Mouse (Mus musculus) left cerebral cortex, postnatal 36 days (tissue): ENCODE results near the gene Adamts3. TPM values are rescaled to one million over a fixed set of nuclear protein-coding genes. Genes with fewer than 3 reads are reported as not detected.

Experiments
- DNase-seq, 2 experiments: peaks; one replicate each; pipeline ENCODE4 v3.0.0; 2021 to 2022; ENCODE audit warnings: low spot score in 2 of 2, mixed read lengths in 1 of 2
- intact Hi-C: fragments of 180-260 bp; cut with DNase I; formaldehyde crosslinking; loops from one replicate; pipeline ENCODE4 v1.15.1; 2025
- total RNA-seq, 2 experiments: library from RNA; stranded (reverse); gene quantifications; 2 replicates each; pipeline ENCODE4 v1.2.3; 2021

The Adamts3 gene
- total RNA-seq, 2 experiments from 2014 or later, result 26.1 to 28.2 TPM

DNA sequence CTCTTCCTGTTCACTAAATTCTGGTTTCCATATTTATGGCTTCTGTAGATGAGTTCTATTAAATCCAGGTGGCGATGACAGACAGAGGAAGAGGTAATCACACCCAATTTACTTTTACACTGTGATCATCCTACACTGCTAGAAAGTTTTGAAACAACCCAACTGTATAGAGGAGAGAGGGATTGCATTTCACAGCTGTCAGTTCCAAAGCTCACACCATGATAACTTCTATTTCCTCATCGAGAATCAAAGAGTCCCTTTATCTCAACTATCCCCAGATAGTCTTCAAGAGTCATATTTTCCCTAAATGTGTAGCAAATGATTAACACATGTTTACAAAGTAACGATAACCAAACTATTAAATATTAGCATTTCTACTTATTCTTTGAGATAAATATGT, 152.7 kb downstream of the Adamts3 start:
- intact Hi-C loops, result no loop called here
- no peak for DNase-seq

DNA sequence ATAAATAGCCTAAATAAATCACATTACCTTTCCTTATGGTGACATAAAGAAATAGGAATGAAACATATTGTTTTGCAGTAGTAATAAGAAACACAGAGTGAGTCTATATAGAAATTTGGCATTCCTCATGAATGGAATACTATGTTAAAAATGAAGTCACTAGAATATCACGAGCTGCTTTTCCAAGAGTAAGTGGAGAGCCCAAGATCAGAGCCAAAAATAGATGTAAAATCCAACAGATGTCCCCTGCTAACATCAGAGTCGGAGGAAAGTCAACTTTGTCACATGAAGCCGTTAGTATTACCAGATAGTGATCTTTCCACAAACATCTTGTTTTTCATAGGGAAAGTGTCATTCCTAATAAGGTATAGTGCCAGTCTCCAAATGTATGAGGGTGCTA, 155.0 kb downstream of the Adamts3 start:
- intact Hi-C loops, result no loop called here
- no peak for DNase-seq

DNA sequence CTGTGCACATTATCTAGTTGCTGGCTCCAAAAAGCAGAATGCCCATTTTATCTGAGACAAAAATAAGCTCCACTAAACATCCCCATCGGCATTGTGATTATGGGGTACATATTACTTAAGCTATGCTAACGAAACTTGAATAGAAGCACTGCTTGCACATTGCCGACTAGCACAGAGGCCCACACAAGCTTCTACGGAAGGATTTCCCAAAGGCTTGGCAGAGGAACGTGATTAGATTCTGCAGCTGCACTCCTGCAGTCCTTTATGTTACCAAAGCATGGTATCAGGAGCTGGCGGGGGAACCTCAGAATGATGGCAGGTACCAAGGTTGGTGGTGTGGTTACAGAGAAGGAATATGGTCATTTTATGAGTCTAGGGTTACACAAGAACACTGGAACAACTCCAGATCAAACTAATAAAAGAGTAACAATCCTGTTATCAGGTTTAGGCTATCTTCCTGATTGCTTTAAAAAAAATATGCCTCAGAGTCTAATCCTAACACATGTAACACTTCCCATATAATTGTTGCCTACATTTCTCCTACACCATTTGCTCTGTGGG, 155.6 kb downstream of the Adamts3 start:
- intact Hi-C loops, result no loop called here
- DNase-seq, result no peak

DNA sequence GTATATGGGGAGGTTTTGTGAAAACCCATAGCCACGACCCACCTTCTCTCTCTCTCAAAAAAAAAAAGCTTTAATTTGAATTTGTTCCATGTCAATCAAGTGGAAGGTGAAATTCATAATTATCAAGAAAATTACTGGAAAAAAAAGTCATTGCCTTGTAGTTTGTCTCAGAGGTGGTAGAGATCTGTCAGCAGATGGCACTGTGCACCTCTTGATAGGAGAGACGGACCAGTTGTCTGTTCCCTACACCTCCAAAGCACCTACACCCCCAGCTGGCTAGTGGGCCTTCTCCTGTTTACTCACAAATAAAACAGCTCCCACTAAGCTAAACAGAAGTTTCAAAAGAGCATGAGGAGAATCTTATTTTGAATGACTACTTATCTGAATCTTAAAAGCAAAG, 168.6 kb downstream of the Adamts3 start:
- intact Hi-C loops, result loop anchor here (2.0 kb wide), 1 partner anchor 480 kb away; no protein-coding TSS in a partner anchor

DNA sequence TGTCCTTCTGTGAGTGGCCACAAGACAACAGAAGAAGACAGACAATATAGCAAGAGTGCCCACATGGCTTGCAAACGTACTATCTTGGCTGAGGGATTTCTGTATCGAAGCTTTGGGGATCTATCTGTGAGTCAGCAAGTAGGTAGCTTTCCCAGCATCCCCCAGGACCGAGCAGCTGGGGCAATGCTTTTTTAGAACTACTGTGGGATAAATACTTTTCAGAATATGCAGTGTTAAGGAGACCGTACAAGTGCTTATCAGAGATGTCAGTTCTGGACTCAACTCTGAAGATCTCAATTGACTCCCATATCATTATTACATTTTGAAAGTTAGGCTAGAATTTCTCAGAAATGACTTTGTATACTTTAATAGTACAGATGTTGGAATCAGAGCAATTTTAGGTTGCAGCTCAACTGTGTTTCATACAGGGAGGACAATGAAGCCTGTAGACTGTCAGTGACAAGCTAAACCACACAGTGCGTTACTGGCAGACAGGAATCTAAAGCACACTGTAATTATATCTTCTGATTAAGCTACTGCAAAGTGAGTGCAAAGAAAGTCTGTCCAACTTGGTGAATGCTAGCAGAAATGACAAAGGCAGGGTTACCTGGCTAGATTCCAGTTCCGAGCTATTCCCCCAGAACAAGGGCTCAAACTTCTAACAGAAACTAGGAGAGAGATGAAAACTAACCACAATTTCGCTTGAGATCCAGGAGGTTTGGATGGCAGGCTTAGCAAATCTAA, 171.8 kb downstream of the Adamts3 start:
- no peak for DNase-seq
- intact Hi-C loops, result no loop called here

More for the DNA sequence above, 168.6 kb downstream of the Adamts3 start:
- DNase-seq, result no peak

DNA sequence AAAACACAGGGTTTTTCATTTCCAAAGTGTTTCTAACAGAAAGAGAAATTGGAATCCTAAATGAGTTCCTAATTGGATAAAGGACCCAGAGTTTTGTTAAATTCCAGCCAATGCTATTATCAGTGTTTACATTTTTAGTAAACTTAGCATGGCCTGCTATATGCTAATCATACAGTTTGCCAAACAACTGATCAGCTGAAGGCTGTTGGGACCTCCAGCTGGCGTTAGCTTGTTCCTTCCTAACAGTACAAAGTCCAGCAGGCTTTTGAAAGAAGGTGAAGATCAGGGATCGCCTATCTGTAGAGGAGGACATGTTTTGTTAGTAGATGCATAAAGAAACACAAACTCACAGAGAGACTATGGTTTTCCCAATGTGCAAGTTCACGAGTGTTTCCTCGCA, 173.7 kb downstream of the Adamts3 start:
- no peak for DNase-seq
- intact Hi-C loops, result no loop called here

DNA sequence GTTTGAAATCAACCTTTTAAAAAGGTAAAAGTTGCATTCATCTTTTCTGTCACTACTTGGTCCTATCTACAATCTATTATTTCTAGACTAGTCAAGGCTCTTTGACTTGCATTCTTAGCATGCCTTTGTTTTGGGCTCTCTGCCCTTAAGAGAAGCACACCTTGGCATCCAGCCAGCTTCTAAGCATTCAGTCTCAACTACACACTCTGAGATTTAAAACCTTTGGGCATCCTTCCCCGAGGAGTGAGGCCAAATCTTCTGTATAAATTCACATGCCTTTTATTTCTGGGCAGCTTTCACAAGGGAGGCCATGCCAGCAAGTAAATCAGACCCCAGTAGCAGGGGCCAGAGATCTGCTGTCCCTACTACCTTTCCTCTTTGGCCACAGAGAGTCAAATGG, 178.9 kb downstream of the Adamts3 start:
- no peak for DNase-seq
- intact Hi-C loops, result no loop called here

DNA sequence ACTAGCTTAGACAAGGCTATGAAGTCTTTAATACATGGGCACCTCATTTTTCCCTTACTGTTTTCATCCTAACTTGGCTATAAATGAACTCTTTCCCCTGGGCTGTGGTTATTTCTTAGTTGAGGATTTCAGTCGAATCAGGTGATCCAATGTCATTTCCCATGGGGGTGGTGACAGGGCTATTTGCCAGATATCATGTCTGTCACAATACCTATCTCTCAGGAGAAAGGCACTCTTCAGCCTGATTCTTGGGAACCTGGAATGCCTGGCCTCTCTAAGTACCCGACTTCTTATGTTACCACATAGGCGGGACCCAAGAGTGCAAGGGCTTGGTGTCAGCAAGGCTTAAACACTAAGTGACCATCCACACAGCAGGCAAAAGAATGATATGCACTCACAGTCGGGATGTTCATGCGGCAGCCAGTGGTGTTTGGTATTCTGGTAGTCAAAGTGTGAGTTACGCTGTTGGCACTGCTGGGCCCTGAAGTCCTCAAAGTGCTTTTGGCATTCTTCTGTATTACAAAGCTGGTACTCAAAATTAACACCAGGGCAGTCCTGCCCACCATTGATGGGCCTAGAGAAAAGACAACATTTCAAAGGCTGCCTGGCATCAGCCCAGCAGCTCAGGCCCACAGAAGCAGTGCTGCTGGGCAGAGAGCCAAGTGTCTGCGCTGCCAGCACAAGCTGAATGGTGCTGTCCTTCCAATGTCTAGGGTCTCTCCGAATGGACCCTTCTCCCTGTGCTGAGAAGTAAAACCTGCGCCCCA, 181.7 kb downstream of the Adamts3 start:
- intact Hi-C loops, result no loop called here

DNA sequence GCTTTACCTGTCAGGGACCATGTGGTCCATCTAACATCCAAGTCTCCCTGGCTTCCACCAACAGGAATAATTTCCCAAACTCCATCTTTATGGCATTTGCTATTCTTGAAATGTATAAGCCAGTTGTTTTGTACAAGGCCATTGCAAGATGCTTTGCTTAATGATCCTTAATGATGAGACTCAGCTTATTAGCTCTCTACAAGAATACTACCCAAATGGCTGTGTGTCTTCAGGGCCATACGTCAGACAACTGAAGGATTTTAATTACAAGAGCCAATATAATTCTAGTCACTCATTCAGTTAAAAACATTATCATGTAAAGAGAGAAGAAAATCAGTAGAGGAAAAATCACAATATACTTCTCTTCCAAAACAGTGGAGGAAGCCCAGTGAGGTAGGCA, 195.3 kb downstream of the Adamts3 start:
- no peak for DNase-seq
- intact Hi-C loops, result no loop called here

More for the DNA sequence above, 181.7 kb downstream of the Adamts3 start:
- DNase-seq, result peak; percentile 51 to 53

DNA sequence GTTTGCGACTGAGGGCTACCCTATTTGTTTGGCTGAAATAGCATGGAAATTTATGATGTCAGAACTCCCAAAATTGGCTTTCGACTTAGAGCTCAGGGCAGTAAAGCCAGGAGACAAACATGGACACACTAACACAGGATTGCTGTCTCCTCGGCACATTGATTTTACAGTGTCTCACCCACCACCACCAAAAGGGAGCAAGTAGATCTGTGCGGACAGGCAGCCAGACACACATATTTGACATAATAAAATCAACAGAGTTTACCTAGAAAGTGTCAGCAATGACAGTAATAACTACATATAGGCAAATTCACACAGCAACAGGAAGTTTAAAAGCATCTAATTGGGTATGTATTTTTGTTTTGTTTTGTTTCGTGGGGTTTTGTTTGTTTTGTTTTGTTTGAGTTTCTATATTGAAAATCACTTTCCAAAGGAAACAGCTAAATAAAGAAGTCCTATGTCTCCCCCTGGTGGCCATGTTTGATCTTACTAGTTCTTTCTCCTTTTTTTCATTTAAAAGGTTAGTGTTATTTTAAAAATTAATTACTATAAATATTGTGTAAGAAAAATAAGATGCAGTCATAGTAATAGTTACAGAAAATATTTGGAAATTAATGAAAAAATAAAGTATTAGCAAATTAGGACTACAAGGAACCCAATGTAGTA, 203.1 kb downstream of the Adamts3 start:
- intact Hi-C loops, result loop anchor here (2.0 to 5.0 kb wide), 3 partner anchors 137 to 268 kb away; no protein-coding TSS in a partner anchor
- no peak for DNase-seq

DNA sequence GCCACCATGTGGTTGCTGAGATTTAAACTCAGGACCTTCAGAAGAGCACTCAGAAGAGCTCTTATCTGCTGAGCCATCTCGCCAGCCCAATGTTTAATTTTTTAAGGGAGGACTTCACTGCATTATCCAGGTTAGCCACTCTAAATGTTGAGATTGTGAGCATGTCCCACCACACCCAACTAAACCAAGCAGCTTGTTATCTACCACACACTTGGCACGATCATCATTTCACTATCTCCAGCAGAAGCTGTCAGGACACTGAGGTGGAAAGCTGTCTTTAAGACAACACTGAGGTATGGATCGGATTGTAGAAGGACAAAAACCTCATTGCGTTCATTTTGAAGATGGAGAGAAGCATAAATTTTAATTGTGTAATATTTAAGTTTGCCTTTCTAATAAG, 205.0 kb downstream of the Adamts3 start:
- no peak for DNase-seq
- intact Hi-C loops, result no loop called here

DNA sequence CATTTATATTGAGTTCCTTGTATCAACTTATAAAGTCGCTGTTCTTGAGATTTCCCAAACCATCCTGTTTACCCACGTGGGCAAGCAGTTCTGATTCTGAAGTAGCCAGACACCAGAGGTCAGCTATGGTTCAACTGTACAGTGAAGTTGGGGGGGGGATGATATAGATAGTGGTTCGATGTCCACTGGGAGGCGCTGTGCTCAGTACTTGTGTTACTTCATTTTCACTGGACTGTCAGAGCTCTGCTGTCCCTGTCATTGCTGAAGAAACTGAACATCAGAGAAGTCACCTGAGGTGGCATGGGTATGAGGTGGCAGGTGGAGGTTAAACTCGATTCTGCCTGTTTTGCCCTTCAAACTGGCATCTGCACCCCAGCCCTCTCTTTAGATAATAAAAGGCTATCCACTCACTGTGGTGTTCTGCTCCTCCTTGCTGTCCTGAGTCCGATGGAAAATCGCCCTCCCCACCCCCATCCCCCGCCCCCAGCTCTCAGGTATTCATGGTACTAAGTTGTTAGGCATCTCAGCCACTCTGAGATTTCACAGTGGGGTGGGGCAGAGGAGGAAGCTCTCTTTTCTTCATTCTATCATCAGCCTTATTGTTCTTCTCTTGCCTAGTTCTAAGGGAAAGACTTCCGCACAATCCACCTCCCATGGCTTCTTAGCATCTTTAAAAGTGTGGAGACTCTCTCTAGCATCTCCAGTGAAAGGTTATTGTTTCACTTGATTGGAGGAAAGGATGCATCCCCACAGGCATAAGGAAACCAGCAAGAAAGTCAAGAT, 208.9 kb downstream of the Adamts3 start:
- intact Hi-C loops, result no loop called here
- DNase-seq, result no peak

DNA sequence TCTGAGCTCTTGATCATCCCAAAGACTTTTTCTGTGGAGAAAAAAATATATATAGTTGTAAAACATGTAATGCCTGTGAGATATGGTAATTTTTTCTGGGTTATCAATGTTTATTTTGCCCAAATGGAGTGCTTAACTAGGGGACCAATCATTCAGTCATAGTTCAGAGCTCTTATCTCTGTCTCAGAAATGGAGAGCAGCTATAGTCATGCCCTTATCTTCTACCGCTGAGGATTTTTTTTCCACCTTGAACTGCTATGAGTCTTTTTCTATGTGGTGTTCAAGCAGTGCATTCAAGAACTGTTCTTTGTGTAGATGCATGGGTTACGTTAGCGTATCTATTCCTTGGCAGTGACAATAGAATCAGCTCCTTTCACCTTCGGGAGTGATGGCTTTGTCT, 210.2 kb downstream of the Adamts3 start:
- intact Hi-C loops, result no loop called here

DNA sequence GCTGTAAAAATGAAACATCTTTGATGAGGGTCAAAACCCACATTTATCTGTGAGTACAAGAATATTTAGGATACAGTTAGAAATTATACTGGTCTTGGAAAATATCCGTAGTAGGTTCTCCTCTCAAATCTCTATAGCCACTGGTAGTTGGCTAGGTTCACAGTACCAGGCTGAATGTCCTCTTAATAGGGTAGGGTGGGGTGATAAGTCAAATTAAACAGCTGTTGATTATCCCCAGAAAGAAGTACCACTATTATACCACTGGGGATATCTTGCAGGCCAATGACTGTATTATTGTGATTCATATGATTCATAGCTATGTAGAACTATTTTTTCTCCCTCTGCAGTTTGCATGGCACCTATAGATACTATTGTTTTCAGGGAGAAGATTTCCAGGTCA, 228.8 kb downstream of the Adamts3 start:
- intact Hi-C loops, result no loop called here
- DNase-seq, result no peak

More for the DNA sequence above, 210.2 kb downstream of the Adamts3 start:
- DNase-seq, result no peak

DNA sequence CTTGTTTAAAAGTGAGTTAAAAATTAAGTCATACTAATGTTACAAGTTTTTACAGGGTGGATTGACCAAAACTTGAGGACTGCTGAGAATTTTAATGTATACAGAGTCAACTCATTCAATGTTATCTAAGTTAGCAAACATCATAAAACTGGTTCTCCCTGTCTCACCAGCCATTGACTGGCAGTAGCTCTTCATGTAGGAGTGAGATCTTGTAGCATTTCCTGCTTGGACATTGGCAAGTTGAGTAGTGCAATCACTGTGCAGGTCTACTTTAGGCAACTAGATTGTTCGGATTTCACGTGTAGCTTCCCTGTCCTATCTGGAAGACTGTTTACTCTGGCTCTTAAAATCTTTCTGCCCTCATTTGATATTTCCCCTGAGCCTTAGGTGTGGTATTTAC, 229.3 kb downstream of the Adamts3 start:
- no peak for DNase-seq
- intact Hi-C loops, result no loop called here

DNA sequence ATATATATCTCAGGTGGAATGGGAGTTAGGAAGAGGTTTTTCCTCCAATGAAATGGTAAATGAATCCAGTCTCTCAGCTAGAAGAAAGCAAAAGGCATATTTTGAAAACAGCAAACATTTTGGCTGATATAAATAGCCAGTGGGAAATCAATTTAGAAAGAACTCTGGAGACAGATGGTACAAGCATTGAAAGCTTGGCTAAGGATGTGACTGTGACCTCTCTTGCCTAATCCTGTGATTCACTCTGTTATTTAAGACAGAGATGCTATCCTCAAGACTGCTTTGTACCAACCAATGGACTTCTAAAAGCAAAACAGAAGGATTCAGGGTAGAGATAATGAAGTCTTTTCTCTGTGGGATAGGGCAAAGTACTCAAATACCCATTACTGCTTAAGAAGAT, 236.2 kb downstream of the Adamts3 start:
- intact Hi-C loops, result no loop called here
- no peak for DNase-seq

DNA sequence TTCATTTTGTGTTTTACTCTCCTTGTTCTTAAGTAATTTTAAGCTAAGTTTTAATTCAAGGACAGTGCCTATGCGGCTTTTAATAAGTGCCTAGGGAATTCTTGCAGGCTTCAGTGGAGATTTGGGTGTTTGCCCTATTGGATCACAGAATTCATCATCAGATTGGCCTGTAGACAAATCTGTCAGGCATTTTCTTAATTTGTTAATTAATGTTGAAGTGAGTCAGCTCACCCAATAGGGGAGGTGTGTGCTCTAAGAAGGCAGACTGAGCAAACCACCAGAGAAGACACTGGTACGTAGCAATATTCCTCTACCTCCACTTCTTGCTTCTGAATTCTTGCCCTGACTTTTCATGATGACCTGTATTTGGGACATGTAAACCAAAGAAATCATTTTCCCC, 247.7 kb downstream of the Adamts3 start:
- DNase-seq, result no peak
- intact Hi-C loops, result no loop called here

DNA sequence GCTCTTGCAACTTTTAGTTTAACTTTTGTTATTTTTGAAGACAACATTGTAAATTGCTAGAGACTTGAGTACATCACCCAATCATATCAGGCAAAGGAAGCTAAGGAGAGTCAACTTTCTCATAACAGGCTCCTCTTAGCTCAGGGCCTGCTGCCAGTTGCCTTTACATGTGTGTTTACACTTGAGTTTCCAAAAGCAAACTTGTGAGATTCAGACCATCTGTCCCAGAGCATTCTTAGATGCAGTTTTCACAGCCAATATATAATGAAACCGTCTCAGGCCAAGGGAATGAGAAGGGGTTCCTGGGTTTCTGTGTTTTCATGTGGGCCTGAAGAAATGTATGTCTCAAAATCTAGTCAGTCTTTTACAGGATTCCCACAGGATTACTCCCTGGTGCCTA, 251.5 kb downstream of the Adamts3 start:
- intact Hi-C loops, result no loop called here

More for the DNA sequence above, 251.5 kb downstream of the Adamts3 start:
- DNase-seq, result peak; percentile 30 to 32
